Mouse (Mus musculus) urinary bladder, postnatal 14 days (tissue): ENCODE measurements around the gene Mrpl55.

Source experiments
- DNase-seq: peaks from one replicate; pipeline ENCODE4 v3.0.0; 2021; ENCODE audit warnings: low spot score

Mrpl55 gene

DNA sequence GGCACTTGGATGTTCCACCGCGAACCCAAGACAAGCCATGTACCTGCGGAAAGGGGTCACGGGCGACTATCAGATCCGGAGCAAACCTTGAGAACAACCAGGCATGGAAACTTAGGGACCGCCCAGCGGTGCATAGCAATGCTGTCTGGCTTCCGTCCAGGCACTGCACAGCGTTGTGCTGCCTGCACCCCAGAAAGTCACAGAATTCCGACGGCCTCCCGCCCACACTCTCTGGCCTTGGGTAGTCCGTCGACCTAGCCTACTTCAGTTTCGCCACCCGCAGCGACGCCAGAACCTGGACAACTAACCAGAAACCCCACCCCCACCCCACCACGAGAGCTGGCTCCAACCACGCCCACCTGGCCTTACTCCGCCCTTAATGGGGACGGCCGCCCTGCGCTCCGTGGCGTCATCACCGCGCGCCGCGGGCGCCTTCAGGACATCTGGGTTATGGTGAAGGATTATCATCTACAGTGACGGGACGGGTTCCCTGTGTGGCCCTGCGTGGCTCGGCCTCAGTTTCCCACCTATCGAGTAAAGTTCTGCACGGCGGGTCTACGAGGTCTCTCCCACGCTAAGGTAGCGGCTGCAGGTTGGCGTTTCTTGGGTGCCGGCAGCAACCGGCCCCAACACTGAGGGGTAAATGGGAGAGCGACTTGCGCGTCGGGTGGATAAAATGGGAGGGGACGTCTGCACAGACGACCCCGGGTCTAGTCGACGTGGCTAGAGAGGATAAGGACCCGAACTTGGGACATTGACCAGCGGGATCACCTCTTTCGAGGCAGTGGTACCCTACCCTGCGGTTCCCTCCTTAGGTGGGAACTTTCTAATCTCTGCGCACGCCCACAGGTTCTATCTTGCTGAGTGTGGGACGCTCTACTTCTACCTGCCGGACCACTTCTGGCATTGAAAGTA, at the start of gene Mrpl55:
Mrpl55 (plus strand) TSS at position 406 of the 915 bp plus-strand sequence.
- peak; percentile 96 for DNase-seq

DNA sequence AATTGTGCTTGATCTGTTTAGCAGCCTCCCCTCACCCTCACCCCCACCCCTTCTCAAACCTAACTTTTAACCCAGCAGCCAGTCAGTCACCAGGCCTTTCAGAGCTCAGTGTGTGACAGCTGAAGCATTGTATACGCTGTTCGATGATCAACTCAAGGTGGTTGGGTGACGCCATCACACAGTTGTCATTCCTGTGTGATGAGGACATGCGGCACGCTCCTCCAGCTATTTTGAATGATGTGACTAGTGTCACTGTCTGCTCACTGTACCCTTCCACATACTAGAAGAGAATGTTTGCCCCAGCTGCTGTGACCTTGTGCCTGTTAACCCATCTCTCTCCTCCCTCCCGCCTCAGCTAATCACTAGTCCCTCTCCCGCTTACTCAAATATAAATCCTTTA, 48.1 kb upstream of the Mrpl55 start:
- no peak for DNase-seq

DNA sequence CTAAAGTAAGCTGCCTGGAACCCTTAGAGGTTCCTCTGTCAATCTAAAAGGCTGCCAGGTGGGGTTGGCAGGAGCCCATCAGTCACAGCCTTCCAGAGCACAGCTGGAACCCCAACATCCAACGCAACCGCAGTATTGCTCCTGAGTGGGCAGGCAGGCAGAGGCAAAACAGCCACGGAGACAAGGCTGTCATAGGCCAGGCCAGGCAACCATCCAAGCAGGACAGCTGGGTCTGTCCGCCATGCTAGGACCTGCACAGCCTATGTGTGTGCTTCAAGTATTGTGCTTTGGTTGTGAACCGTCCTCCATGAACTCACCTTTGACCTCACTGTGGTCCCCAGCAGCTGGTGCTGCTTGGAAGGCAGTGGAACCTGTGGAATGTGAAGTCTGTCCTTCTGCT, 46.4 kb upstream of the Mrpl55 start:
- DNase-seq: no peak

DNA sequence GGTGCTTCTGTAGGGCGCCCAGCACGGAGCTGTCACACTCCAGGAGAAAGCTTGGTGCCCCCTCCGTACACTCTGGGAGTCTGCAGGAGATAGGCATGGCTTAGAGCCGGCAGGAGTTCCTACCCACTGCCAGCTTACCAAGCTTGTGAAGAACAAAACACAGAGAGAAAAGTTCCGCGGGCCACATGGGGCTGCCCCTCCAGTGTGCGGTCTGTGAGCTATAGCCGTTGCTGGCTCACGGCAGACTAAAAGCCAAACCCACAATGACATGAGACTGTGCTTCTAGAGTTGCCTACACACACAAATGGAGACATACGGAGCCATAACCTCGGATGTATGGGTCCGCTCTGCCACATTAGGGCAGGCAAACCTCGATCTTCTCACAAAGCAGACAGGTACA, 43.2 kb upstream of the Mrpl55 start:
- no peak for DNase-seq

DNA sequence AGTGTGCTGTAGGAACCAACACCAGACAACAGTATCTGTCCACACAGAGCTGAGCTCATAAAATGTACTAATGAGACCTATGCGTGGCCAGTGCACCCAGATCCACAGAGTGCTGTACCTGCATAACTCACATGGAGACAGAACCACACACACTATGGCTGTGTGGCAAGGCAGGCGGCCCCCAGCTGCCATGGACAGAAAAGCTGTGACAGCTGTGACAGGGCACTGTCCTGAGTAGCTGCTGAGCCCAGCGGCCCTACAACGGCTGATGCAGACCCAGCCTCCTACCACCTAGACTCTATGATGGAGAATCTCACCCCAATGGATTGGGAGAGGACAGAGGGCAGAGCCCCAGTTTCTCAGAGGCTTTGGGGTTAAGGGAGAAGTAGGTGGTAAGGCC, 42.7 kb upstream of the Mrpl55 start:
- no peak for DNase-seq

DNA sequence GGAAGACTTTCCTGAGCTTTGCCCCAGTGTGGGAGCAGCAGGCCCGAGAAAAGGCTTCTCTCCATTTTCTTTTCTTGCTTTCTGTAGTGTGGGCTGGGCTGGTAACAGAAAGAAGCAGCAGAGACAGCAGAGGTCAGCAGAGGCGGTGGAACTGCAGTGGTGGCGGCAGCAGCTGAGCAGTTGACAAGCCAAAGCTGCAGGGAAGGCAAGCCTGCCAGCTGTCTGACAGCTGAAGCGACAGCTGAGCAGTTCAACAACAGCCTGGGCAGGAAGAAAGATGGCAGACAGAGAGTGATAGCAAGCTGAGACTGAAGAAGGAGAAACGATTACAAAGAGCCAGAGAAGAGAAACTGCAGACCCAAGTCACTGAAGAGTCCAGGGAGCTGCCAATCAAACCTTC, 40.9 kb upstream of the Mrpl55 start:
- DNase-seq: no peak

DNA sequence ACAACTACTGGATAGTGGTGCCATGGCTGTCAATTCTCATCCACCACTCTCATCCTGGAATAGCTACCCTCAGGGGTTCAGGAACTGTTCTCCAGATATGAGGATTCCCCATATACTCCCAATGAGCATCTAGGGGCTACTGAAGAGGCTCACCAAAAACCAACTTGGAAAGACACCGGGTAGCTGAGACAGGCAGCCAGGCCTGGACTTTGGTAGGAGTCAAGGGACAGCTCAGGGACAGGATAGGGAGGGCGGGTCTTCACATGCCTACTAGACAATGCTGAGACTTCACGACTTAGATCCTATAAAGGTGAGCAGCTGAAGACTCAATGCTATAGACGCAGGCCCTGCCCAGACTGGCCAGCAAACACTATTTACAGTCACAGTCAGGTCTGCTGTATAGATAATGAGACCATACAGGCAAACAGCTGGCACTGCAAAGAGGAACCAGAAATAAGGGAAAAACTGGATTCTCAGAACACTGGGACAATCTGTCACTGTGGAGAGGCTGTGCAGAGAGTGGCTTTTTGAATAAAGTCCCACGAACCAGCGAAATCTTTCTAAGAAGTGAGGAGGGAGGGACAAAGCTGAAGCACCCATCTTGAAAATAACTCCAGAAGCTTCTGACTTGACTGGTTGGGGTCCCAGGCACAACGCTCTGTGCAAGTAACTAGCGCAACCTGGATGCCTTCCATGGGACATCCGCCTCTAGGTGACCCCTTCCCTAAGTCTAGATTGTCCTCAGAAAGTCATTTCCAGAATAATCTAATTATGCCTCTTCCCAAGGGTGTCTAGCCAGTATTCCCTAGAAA, 39.6 kb upstream of the Mrpl55 start:
- DNase-seq: no peak

DNA sequence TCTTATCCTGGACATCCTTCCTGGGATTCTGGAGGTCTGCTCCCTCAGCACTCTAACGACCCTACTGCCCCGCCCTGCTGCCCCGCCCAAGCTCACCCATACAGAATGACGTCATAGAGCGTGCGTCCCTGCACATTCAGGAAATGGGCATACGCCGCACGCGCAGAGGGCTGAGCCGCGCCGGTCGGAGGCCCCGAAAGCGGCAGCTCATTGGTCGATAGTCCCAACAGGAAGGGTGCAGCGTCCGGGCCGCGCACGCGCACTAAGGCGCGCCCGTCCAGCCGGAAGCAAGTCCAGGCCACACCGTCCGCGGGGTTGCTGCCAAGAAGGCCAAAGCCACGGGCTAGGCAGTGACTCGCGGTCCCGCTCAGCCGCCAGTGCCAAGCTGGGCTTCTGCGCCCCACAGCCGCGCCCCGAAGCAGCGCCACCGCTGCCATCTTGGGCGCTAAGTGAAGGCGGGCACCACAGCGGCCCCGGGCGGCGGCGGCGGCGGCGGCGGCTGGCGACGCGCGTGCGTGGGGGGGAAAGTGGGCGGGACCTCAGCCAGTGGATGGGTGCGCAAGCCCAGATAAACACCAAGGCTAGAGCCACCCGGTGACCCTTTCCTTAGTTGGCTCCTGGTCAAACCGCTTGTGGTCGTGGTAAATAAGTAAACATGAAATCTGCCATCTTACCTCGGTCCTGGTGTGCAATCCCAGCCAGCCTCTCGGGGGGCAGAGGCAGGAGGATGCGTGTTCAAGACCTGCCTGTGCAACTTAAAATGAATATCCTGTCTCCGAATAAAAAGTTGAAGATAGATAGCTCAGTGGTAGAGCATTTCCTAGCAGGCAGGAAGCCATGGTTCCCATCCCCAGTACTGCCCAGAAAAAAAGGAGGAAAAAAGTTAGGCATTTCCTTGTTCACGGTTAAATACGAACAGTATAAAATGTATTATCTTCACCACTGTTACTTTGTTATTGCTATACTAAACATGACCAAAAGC, 38.7 kb upstream of the Mrpl55 start, which contains the start of gene Iba57:
Iba57 (minus strand) TSS at position 485 of the 982 bp plus-strand sequence.
- DNase-seq: peak; percentile 99

DNA sequence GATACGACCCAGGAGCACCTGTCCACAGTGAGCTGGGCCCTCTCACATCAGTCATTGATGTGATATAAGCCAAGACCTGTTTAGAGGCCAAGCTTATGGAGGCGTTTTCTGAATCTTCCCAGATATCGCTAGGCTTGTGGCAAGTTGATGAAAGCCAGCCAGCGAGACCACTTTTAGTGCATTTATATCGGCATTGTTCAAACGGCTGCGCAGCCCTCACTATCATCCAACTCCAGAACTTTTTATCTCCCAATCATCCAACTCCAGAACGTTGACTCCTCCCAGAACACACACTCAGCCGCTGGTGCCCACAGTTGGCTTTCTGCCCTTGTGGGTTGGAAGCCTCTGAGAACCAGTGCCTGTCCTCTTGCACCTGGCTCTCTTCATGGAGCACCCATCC, 37.9 kb upstream of the Mrpl55 start:
- no peak for DNase-seq

DNA sequence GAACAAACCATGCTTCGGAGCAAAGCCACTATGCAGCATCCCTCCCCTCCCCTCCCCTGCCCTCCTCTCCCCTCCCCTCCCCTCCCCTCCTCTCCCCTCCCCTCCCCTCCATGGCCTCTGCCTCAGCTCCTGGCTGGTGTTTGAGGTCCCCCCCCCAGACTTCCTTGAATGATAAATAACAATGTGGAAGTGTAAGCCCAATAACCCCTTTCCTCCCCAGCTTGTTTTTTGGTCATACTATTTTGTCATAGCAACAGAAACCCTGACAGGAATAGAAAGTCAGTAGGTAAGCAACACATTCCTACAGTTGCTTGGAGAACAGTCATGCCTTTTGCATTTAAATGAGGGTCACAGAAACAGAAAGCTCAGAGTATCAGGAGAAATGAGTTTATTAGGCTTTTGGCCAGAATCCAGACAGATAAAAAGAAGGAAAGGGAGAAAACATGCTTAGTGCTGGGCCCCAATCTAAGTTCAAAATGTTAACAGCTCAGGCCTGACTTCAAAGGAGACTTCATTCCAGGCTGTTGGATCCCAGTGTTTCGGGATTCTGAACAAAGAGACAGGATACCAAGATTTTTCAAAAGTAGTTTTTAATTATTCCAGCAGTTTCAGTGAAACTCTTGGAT, 36.6 kb upstream of the Mrpl55 start:
- DNase-seq: no peak

DNA sequence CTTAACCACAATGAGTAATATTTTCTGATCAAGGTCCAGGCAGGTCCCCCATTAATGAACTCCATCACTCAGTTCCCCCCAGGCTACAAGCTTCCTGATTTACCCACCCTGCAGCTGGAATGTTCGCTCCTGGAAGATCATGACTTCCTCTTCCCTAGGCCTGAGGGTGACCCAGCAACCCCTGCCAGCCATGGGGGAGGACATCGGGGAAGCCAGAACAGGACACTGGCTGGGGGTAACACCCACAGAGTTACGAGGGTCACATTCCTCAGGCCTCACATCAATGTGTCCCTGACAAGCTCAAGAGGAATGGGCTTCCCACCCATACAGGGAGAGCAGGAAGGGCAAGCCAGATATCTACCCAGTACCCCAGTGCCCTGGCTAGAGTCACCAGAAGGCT, 32.5 kb upstream of the Mrpl55 start:
- no peak for DNase-seq

DNA sequence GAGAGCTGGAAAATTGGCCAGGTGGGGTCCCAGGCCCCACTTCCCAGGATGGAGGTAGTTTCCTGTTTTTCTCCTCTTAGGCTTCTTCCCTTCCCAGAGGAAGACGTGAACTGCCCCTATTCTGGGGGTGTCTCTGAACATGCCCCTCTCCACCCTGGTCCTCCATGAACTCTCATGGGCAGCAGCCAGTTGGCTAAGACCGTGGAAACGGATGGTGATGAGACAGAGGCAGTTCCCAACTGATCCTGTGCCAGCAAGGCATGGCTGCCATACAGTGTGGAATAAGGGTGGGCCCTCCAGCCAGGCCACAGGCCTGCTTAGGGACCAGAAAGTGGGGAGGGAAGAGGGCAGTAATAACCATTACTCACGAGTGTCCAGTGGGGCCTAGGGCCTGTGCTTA, 31.7 kb upstream of the Mrpl55 start:
- no peak for DNase-seq

DNA sequence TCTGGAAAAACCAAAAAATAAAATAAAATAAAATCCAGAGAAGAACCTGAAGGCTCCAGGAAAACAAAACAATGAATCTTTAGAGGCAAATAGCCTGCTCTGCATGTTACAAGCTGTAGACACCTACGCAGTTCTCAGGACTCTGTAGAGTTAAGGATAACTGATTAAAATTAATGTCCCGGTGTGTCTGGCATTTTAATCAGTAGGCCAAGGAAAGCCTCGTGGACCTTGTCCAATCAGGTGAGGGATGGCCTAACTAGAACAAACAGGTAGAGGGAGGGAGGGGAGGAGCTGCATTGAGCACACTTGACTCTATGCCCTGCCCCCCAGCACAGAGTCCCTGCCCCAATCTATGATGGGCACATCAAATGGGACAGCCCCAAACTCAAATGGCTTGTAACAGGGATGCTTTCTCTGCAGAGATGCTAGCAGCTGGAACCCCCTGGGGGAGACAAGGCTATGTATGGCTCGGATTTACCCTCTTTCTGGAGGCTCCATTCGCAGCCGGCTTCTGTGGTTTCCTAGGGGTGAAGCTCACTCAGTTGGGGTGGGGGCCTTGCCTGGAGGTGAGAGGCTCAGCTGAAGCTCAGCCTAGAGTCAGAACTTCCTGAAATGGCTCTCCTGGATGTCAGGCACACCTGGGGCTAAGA, 28.0 kb upstream of the Mrpl55 start:
- no peak for DNase-seq

DNA sequence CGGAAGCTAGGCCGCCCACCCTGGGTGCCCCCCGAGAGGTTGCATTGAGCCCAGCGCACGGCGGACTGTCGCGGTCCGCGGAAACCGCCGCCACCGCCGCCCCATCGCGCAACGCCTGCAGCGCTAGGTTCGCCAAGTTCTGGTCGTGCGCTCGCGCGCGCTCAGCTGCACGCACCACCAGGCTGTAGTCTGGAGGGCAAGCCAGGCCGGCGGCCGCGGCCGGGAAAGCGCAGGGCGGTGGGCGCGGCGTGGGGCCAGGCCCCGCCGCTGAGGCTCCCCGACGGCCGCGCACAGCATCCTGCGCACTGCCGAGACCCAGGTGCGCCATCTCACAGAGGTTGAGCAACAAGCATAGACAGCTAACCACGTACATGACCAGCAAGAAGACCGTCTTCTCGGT, 25.8 kb upstream of the Mrpl55 start:
- DNase-seq: no peak

DNA sequence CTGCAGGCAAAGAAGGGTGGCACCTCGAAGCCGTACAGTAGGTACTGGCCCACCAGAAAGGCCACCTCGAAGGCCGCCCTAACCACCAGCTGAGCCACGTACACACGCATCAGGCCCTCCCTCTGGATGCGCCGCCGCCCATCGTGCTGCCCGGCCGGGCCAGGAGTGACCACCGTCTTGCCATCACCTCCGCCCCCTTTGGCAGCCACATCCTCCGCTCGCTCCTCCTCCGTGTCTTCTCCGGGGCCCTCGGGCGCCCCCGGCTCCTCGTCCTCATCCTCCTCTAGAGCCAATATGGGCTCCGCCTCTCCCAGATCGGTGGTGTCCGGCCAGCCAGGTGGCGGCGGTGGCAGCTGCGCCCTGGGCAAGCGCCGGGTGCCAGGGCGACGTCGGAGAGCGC, 25.4 kb upstream of the Mrpl55 start:
- DNase-seq: no peak

DNA sequence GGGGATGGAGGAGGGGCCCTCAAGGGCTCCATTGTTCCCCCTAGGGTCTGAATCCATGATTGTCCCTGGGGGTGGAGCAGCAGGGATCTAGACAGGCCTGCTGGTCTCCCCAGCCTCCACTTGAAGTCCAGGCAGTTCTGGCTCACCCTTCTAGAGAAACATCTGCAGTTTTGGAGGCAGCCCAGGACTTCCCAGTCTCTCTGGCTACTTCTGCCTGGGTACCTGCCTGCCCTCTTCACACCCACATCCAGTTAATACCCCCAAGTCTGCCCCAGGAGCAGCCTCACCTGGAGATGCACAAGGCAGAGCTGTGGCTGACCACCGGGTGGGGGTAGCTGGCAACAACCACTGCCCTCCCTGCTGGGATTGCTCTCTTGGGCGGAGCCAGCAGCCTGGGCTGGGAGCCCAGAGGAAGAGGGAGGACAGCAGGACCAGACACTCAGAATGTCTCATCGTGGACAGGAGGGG, 19.4 kb upstream of the Mrpl55 start, which contains the start of gene Gjc2:
Gjc2 (minus strand) TSS at position 350 of the 468 bp plus-strand sequence.
- peak; percentile 75 for DNase-seq

DNA sequence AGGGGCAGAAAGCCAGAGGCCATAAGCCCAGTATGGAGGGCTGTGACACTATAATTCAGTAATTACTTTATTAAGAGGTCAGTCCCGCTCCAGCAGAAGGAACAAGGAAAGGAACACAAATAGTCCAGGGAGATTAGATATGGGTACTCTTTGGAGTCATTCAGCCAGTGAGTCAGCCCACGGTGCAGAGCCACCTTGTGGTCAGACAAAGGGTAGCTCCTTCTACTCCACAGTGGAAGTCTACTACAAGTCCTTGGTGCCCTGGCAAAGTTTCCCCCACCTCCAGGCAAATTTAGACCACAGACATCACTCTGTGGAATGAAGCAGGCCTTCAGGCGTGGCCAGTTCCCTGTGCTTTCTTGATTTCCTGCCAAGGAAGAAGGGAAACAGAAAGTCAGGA, 18.5 kb upstream of the Mrpl55 start:
- DNase-seq: peak; percentile 67

DNA sequence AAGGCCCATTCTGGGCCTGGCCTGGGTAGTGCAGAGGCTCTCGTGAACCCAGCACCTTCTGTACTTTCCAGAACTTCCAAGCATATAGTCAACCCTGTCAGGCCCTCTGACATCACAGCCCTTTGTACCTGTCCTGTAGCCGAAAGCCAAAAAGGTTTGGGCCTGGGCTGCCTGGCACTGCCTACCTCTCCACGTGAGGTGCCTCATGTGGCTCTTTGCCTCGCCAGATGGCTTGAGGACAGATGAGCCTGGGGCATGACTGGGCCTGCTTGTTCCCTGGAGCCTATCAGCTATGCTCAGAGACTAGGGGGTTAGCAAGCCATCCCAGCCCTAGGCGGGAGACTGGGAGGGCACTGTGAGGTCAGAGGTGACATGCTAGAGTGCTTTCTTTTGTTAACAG, 16.8 kb upstream of the Mrpl55 start:
- no peak for DNase-seq

DNA sequence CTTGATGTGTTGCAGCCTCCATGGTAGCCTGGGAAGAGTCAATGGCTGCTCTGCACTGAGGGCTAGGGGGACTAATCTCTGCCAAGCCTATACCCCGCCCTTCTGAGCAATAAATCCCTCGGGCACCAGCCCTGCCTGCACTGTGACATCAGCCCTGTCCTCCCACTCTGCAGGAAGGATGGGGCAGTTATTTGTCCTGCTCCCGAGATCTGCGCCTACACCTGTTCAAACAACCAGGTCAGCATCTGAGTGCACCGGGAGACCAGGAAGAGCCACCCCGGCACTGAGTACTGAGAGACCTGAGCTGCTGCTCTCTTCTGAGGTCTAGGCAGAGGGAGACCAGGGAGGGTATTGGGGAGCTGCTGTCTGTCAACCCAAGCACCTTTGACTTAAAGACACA, 14.6 kb upstream of the Mrpl55 start:
- DNase-seq: no peak

DNA sequence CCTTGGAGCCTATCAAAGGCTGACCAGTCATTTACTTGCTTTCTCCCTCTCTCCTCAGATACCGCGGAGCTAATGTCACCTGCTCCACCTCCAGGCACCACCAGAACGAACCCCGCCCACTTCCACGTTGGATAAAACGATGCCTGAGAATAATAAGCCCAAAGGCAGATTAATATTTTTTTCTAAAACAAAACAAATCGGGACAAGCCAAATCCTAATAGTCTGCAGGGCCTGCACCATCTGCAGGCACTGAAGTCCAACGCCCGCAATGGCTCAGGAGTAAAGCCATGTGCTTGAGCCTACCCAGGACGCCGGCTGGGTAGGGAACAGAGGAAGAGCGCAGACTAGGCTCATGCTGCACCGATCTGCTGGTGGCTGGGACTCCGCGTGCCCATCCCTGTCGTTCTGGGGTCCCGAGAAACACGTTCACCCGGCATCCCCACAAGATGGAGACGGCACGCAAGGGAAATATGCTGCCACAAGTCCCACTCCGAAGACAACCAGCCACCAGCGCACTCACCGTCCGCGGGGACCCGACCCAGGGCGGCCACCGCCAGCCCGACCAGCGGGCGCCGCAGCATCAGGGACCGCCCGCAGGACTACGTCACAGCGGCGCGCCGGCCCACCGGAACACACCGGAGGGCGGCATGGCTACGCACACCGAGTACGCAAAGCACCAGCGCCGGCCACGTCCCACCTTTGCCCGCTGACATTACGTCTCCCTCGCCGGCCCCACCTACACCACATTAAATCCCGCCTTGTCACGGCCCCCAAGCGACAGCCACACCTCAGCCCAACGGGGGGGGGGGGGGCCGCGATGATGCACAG, 10.8 kb upstream of the Mrpl55 start:
- DNase-seq: peak; percentile 91
